ENCODE assay signal across 8 mouse cellular contexts in genomic region chr8:105157555-105157954, GRCm38 (mm10). TPM values are rescaled to one million over a fixed set of nuclear protein-coding genes. Genes with fewer than 3 reads are reported as not detected.
DNase-seq lines count a peak whose midpoint lies in the region; ATAC-seq and TF ChIP-seq lines count a peak whose summit lies in the region.

No protein-coding gene starts in this region.

- H3K9ac ChIP-seq in forebrain, postnatal 0 days = no peak overlapping the region
- no peak overlapping the region for H3K9ac ChIP-seq in forebrain, embryonic 13.5 days
- no peak overlapping the region for H3K9ac ChIP-seq in midbrain, embryonic 14.5 days (replicated peaks; ENCODE audit: low read length)

- H3K27ac ChIP-seq in forebrain, postnatal 0 days (ENCODE audit: low read depth, low read length) = no peak overlapping the region
- no peak overlapping the region for H3K27ac ChIP-seq in forebrain, embryonic 13.5 days
- H3K27ac ChIP-seq in midbrain, embryonic 14.5 days (replicated peaks; ENCODE audit: low read depth, low read length) = no peak overlapping the region

- no peak overlapping the region for H3K4me2 ChIP-seq in forebrain, postnatal 0 days (ENCODE audit: low read depth)
- no peak overlapping the region for H3K4me2 ChIP-seq in forebrain, embryonic 13.5 days
- no peak overlapping the region for H3K4me2 ChIP-seq in midbrain, embryonic 14.5 days (ENCODE audit: low read length)

- no peak for DNase-seq in forebrain, postnatal 0 days
- peak; percentile 73 for DNase-seq in A20 (ENCODE audit: low read depth, low spot score)
- DNase-seq in heart, postnatal 4 days = peak; percentile 54
- DNase-seq in thymus, postnatal 10 days (ENCODE audit: low spot score in 2 of 2) = peak; percentile 17 to 55
- no peak for DNase-seq in midbrain, embryonic 14.5 days

- peak; percentile 38; the same call in 1 of the 2 replicates for TF ChIP-seq CTCF in forebrain, postnatal 0 days (IDR thresholded peaks at IDR 0.05; ENCODE audit: low read depth)

- 0 out of 2 replicates have a peak, but pooled peaks cover 9% of the 10 kb centered on the region for H3K4me1 ChIP-seq in forebrain, postnatal 0 days (ENCODE audit: insufficient read depth)
- peaks cover 20% of the 10 kb centered on the region for H3K4me1 ChIP-seq in forebrain, embryonic 13.5 days
- H3K4me1 ChIP-seq in midbrain, embryonic 14.5 days (ENCODE audit: control insufficient read depth, insufficient read depth, low read length) = peaks cover 9% of the 10 kb centered on the region

- H3K4me3 ChIP-seq in forebrain, postnatal 0 days (ENCODE audit: low read depth, low read length) = no peak overlapping the region
- no peak overlapping the region for H3K4me3 ChIP-seq in forebrain, embryonic 13.5 days
- H3K4me3 ChIP-seq in midbrain, embryonic 14.5 days (replicated peaks; ENCODE audit: low read depth, low read length) = no peak overlapping the region

- WGBS in forebrain, postnatal 0 days = 66% methylated on average over 10 of the region's 10 CpGs
- 57% methylated on average over 10 of the region's 10 CpGs for WGBS in forebrain, embryonic 13.5 days
- 58% methylated on average over 10 of the region's 10 CpGs for WGBS in midbrain, embryonic 14.5 days

- no peaks in the 10 kb centered on the region for H3K9me3 ChIP-seq in forebrain, postnatal 0 days (ENCODE audit: low read length)
- no peaks in the 10 kb centered on the region for H3K9me3 ChIP-seq in forebrain, embryonic 13.5 days (replicated peaks)
- no peaks in the 10 kb centered on the region for H3K9me3 ChIP-seq in midbrain, embryonic 14.5 days (ENCODE audit: control insufficient read depth, low read length)

- ATAC-seq in forebrain, postnatal 0 days = no peak
- ATAC-seq in forebrain, embryonic 13.5 days = no peak
- ATAC-seq in activated CD4-positive, CD25-positive, alpha-beta regulatory T cell, adult 4 months = peak; percentile 54
- peak; percentile 83 for ATAC-seq in megakaryocyte progenitor cell, adult 5-6 weeks (replicated peaks; ENCODE audit: poor library complexity)
- no peak for ATAC-seq in midbrain, embryonic 14.5 days (ENCODE audit: low FRiP score, low TSS enrichment)

- no peaks in the 10 kb centered on the region for H3K27me3 ChIP-seq in forebrain, postnatal 0 days (ENCODE audit: insufficient read depth, low read length)
- H3K27me3 ChIP-seq in forebrain, embryonic 13.5 days = no peaks in the 10 kb centered on the region
- no peaks in the 10 kb centered on the region for H3K27me3 ChIP-seq in midbrain, embryonic 14.5 days (ENCODE audit: control insufficient read depth, insufficient read depth, low read length)

- H3K36me3 ChIP-seq in forebrain, postnatal 0 days (ENCODE audit: insufficient read depth) = no peaks in the 10 kb centered on the region
- H3K36me3 ChIP-seq in forebrain, embryonic 13.5 days (ENCODE audit: poor library complexity, severe bottlenecking) = no peaks in the 10 kb centered on the region
- no peaks in the 10 kb centered on the region for H3K36me3 ChIP-seq in midbrain, embryonic 14.5 days (ENCODE audit: control insufficient read depth, insufficient read depth, low read length)

RNA-seq across cellular contexts. Expression of gene Cbfb, which starts 12.9 kb away (rescaled TPM):
- 56.4 and 65.6 TPM in 2 replicates for total RNA-seq in forebrain, postnatal 0 days (2014; rRNA removed)
- polyA plus RNA-seq in forebrain, postnatal 0 days (2015; fragmentation: Nextera tagmentation; extraction: Ambion mirVana) = 23.5 and 29.9 TPM in 2 replicates
- polyA plus RNA-seq in forebrain, embryonic 13.5 days (2015; fragmentation: Nextera tagmentation; extraction: Ambion mirVana) = 38.3 and 40.1 TPM in 2 replicates
- 10 to 100 TPM; 34.0 to 49.2 TPM for polyA plus RNA-seq in activated CD4-positive, CD25-positive, alpha-beta regulatory T cell, adult 4 months (2017; shearing (Covaris generic))
- 10 to 100 TPM; 44.7 to 46.9 TPM for total RNA-seq in heart, postnatal 4 days (2021)
- total RNA-seq in megakaryocyte progenitor cell, adult 5-6 weeks (2015) = 146 and 152 TPM in 2 replicates
- total RNA-seq in megakaryocyte progenitor cell, adult 5-6 weeks (2017) = 157 and 178 TPM in 2 replicates
- 25.7 and 34.7 TPM in 2 replicates for polyA plus RNA-seq in midbrain, embryonic 14.5 days (2014; fragmentation: Nextera tagmentation; extraction: Ambion mirVana)

RNA-seq across cellular contexts. Expression of gene Ces4a, which starts 26.0 kb away (rescaled TPM):
- 0.10 TPM in 1 of 2 replicates, not detected in the other for total RNA-seq in forebrain, postnatal 0 days (2014; rRNA removed)
- 0.05 TPM in 1 of 2 replicates, not detected in the other for polyA plus RNA-seq in forebrain, postnatal 0 days (2015; fragmentation: Nextera tagmentation; extraction: Ambion mirVana)
- 0.09 TPM in 1 of 2 replicates, not detected in the other for polyA plus RNA-seq in forebrain, embryonic 13.5 days (2015; fragmentation: Nextera tagmentation; extraction: Ambion mirVana)
- not detected for polyA plus RNA-seq in activated CD4-positive, CD25-positive, alpha-beta regulatory T cell, adult 4 months (2017; shearing (Covaris generic))
- not detected for total RNA-seq in heart, postnatal 4 days (2021)
- total RNA-seq in megakaryocyte progenitor cell, adult 5-6 weeks (2015) = not detected in 2 replicates
- total RNA-seq in megakaryocyte progenitor cell, adult 5-6 weeks (2017) = not detected in 2 replicates
- polyA plus RNA-seq in midbrain, embryonic 14.5 days (2014; fragmentation: Nextera tagmentation; extraction: Ambion mirVana) = not detected in 2 replicates

Comparison
In these comparisons a context has a peak if more than half of its experiments do, and no peak if none do; other contexts are left out.
1. ATAC-seq: peak in activated CD4-positive, CD25-positive, alpha-beta regulatory T cell, adult 4 months (single experiment) and megakaryocyte progenitor cell, adult 5-6 weeks (single experiment); none in forebrain, postnatal 0 days (single experiment), forebrain, embryonic 13.5 days (single experiment) and midbrain, embryonic 14.5 days (single experiment).
2. DNase-seq: peak in A20 (single experiment), heart, postnatal 4 days (single experiment) and thymus, postnatal 10 days (2 of 2); none in forebrain, postnatal 0 days (single experiment) and midbrain, embryonic 14.5 days (single experiment).